Mouse (Mus musculus): Measurements from ENCODE around the gene Polr1e.
"Not testable (repeated sequence)": the region's sequence is repeated elsewhere in the genome, so short reads cannot be mapped to it uniquely, and the experiment has no call there.

Polr1e gene

DNA sequence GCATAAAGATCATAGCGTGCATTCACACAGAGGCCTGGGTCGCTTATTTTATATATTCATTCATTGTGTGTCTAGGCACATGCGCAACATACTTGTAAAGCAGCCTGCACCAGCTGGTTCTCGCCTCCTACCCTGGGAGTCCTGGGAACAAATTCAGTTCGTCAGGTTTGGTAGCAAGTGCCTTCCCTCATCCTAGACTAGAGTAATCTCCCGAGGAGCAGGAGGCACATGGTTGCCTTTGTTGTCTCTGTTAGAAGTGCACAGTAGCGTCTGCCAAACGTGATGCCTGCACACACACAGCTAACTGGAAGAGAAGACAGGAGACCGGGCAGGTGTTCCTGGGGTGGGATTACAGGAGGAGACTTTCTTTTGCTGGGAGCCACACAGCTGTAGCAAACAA is 29.6 kb downstream of the Polr1e start:
- no peak for DNase-seq (ENCODE audit: extremely low read depth, low read depth, low spot score)

DNA sequence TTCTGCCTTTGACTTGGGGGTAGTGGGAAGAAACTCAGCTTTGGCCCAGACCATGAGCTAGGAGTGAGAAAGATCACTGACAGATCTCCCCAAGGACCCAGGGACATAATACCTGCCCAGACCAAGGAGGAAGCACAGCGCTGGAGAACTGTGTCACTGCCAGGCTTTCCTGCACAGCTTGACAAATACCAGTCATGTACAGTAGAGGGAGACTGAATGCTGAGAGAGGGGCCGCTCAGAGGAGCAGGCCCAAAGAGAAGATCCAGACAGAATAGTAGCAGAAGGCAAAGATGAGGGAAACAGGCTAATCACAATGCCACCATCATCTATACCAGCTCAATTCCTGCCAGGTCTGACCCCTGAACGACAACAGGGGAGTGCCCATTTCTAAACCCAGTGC is 36.5 kb downstream of the Polr1e start:
- DNase-seq (ENCODE audit: extremely low read depth, low read depth, low spot score), result no peak

DNA sequence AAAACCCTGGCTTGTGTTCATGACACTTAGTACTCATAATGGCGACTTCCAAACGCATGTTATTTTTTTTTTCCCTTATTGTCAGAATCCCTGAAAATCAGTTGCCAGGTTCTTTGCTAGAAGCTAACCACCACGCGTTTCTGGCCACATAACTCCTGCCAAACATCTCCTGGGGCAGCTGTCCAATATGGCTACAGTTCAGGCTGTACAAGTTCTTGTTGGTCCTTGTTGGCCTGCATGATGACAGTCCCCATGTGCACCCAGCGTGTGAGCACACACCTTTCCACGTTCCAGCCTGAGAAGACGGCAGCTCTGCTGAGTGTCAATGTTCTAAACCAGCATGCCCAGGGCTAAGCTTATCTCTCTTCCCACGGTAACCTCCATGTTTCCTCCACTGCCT is 37.1 kb downstream of the Polr1e start:
- peak; percentile 39 for DNase-seq (ENCODE audit: extremely low read depth, low read depth, low spot score)

DNA sequence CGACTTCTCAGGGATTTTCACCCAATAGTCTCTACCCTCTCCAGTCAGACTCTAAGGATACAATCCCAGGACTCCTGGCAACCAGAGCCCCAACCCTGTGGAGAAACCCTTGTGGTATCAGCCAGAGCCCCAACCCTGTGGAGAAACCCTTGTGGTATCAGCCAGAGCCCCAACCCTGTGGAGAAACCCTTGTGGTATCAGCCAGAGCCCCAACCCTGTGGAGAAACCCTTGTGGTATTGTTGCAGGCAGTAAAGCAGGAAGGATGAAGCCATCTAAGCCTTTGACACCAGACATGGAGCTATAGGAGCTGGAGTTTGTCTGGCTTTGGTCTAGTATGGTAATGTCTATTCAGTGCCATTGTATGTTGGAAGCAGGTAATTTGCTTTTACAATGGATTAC is 45.5 kb downstream of the Polr1e start:
- DNase-seq (ENCODE audit: extremely low read depth, low read depth, low spot score), result not testable (repeated sequence)

DNA sequence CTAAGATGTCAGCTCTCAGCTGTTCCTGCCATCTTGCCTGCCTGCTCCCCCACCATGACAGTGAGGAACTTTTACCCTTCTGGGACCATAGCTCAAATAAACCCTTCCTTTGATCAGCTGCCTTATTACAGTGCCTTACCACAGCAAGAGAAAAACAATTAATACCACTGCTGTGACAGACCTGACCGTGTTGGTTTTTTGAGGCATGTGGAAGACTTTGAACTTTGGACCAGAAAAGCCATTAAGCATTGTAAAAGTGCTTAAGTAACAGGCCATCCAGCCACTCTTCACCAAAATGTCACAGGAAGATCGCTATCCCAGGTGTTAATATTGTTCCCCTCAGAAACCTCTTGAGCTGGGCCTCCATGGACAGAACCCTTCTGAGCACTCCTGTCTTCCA is 46.2 kb downstream of the Polr1e start:
- DNase-seq (ENCODE audit: extremely low read depth, low read depth, low spot score), result no peak

DNA sequence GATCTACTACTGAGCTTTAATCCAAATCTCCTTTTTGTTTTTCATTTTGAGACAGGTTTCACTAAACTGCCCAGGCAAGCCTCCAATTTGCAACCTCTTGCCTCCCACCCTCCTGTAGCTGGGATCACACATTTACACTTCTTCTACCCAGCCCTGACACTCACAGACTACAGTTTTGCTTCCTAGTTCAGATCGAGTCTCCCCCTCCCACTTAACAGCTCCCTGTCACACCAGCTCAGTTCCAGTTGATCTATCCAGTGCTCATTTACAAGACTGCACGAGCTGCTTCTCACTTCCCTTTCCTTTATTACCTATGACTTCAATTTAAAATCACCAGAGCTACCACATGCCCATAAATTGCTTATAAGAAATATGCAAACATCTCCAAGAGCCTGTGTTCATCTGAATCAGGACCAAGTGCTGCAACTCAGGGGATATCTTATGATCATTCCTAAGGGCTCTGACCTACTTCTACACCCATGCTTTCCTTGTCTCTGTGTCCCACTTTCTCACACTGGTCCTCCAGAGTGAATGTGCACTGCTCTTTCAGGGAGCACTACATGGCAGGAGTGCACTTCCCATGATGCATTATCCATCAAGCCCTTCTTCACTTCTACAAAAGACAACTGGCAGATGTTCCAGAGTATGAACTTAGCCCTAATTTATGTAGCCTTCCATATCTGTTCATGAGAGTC is 47.8 kb downstream of the Polr1e start:
- no peak for DNase-seq (ENCODE audit: extremely low read depth, low read depth, low spot score)

DNA sequence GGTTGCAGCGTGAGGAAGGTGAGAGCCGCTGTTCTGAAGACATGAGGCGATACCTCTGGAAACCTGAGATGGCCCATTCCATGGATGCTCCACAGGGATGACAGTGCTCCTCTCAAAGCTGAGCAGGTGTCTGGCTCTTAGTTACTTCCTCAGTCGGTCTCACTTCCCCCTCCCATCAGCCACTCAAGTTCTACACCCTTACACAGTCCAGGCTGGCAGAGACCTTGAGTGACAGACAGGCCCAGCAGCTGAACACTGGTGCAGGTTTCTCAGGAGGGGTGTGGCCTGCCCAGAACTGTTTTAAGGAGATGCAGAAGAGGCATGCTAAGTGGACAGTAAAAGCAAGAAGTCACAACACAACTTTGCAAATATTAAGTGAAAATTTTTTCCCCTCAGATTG is 49.4 kb downstream of the Polr1e start:
- DNase-seq (ENCODE audit: extremely low read depth, low read depth, low spot score), result no peak

DNA sequence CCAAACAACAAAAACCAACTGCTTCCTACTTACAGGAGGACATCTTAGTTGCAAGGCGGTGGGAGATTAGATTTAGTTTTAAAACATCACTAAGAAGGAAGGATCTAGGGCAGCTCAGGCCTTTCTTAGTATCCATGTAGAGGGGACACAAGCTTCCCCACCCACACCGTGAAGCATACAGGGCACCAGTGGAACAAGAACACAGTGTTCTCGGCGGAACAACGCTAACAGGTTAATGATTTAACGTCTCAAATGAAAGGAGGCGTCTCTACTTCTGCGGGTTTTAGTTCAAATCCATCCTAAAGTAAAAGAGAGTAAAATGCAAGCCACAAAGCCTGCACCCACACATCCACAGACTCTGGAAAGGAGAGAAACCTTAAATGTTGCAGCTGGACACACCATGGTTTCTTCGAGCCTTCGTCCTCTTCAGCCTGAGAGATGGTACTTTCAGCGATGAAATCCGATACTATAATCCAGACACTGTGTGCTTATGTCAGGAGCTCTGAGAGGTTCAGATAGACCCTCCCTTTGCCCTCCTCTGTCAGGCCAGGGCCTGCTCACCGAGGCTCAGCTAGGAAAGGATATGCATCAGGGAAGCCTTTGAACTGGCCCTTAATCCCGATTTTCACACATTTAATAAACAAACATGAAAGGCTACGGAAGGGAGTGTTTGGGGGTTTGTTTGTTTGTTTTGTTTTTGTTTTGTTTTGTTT is 54.0 kb downstream of the Polr1e start:
- DNase-seq (ENCODE audit: extremely low read depth, low read depth, low spot score), result no peak

DNA sequence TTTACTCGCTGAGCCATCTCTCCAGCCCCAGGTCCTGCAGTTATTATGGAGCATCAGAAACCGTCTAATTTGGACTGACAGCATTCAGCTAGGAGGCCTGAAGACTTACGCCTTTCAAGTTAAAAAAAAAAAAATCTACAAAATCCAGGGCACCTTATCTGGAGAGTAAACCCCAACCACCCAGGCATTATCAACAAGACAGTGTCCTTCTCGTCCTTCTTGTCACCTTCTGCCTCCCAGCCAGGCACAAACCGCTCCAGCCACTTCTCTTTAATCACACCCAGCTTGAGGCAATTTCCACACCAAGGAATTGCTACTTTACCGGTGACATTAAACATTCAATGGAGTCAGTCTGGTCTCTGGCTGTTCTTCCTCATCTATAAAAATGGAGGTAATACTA is 55.2 kb downstream of the Polr1e start:
- DNase-seq (ENCODE audit: extremely low read depth, low read depth, low spot score), result no peak

DNA sequence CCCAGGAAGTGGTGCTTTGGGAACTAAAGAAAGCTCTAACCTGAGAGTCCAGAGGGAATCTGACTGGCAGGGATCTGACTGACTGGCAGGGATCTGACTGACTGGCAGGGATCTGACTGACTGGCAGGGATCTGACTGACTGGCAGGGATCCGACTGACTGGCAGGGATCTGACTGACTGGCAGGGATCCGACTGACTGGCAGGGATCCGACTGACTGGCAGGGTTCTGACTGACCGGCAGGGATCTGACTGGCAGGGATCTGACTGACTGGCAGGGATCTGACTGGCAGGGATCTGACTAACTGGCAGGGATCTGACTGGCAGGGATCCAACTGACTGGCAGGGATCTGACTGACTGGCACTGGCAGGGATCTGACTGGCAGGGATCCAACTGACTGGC is 62.7 kb downstream of the Polr1e start:
- not testable (repeated sequence) for DNase-seq (ENCODE audit: extremely low read depth, low read depth, low spot score)

DNA sequence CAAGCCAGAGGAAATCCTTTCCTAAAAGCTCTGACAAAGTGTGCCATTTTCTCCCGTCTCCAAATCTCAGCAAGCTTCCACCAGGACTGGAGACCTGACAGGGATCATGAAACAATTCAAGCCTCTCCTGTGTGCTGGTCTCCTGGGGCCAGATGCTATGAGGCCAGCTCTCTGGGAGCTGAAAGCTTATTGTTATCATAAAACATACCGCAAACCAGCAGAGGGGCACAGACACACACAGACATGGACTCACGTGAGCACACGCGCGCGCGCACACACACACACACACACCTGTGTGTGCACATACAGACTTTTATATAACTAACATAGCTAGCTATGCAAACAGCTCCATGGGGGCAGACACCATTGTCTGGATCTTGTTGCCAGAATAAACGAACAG is 64.6 kb downstream of the Polr1e start:
- DNase-seq (ENCODE audit: extremely low read depth, low read depth, low spot score), result no peak

DNA sequence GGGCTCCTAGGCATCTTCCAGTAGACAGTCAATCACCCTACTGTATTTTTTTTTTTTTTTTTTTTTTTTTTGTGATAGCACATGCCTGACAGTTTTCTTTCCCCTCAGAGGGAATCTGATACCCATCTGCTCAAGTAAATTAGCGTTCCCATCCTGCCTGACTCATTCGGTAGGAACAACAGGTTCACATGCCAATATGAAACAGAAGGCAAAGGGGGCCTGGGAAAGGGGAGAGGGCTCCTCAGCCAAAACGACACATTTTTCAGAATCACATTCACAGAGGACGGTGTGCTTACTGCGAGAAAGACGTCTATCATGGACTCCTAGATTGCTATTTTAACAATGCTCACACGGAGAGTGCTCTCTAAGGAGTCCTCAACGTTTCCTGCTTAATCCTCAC is 65.1 kb downstream of the Polr1e start:
- no peak for DNase-seq (ENCODE audit: extremely low read depth, low read depth, low spot score)

DNA sequence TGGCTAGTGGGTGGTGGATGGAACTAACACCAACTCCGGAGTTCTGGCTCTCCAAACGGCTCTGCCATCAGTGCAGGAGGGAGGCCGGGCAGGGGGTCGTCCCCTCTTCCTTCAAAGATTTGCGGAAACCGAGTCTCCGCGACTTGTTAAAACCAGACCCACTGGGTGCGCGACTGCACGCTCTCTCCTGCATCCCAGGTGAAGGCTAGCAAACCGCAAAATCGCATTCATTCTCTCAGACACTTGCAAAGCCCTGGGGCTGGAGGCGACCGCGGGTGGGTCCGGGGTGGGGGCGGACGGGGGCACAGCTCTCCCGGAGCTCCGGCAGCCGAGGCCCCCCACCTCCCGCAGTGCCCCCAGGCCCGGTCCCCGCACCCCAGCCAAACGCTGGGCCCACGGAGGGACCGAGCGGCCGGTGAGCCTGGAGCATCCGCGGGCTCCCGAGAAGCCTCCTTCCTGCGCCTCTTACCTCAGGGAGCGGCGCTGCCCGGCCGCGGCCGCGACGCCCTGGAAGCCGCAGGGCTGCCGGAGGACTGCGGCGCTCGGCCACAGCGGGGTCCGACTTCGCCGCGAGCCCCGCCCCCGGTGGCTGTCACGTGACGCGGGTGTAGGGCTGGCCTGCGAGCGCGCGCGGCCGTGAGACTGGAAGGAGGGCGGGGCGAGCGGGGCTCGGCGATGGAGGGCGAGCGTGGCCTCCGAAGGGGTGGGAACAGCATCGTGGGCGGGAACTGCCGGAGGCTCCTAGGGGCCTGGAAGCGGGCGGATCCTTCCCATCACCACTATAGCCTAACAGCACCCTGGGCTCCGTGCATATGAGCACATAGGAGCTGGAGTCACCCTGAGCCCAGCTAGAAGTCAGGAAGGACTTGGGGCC is 65.9 kb downstream of the Polr1e start, which contains the start of gene Fbxo10:
Fbxo10 (minus strand) TSS at position 584 of the 874 bp plus-strand sequence.
- no peak for DNase-seq (ENCODE audit: extremely low read depth, low read depth, low spot score)

DNA sequence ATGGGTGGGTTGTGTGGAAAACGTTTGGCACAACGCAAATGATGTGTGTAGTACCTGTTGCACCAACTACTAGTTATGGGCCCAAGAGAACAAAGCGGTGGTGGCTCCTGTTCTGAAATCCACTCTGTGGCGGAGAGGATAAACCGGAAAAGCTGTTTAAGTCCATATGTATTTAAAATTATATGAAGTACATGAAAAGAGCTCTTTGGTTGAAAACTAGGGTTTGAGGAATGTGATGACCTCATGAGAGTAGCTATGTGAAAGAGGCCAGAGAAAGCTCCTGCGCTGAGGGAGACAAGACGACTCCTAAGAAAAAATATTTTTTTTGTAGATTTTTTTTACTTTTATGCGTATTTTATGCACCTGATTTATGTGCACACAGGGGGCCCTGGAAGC is 66.5 kb downstream of the Polr1e start:
- no peak for DNase-seq (ENCODE audit: extremely low read depth, low read depth, low spot score)
